Mouse (Mus musculus): ENCODE results near the gene Wnk2.

Wnk2 gene

GRCm38 (mm10) chr13:49144451-49144850 lies 3.4 kb downstream of the Wnk2 start:
- DNase-seq (ENCODE audit: low read depth in 1 of 2, low spot score in 2 of 2), result no peak

GRCm38 (mm10) chr13:49143323-49143722 lies 4.5 kb downstream of the Wnk2 start:
- DNase-seq (ENCODE audit: low read depth in 1 of 2, low spot score in 2 of 2), result no peak

DNA sequence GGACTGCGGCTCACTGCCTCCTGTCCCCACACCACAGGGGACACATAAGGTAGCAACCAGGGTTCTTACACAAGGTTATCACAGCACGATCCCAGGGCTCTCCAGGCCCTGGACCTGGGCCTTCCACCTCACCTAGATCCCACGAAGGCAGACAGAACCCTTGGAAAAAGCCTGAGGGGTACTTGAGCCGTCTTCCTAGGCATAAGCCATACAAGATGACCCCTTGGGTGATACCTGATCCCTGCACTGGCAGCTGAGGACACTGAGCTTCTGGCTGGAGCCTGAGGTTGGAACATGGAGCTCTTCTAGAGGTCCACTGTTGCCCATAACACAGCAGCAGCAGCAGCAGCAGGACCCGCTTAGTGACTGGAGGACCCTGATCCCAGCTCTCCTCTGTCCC lies 5.4 kb downstream of the Wnk2 start:
- no peak for DNase-seq (ENCODE audit: low read depth in 1 of 2, low spot score in 2 of 2)

GRCm38 (mm10) chr13:49140567-49140966 lies 7.2 kb downstream of the Wnk2 start:
- no peak for DNase-seq (ENCODE audit: low read depth in 1 of 2, low spot score in 2 of 2)

DNA sequence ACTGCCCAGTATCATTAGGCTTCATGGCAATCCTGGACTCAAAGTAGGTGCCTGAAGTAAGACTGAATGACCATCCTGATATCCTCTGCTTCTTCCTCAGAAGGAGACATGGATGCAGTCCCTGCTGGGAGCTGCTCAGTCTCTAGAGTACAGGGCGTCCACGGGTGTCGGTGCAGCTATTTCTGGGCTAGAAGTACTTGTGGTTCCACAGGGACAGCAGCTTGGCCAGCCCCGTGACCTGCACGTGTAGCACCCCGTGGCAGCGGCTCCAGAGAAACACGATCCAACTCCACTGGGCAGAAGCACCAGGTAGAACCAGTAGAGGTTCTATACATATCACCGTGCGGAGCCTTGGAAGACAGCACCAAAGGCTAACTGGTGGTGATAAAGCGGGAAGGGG lies 13.3 kb downstream of the Wnk2 start:
- no peak for DNase-seq (ENCODE audit: low read depth in 1 of 2, low spot score in 2 of 2)

DNA sequence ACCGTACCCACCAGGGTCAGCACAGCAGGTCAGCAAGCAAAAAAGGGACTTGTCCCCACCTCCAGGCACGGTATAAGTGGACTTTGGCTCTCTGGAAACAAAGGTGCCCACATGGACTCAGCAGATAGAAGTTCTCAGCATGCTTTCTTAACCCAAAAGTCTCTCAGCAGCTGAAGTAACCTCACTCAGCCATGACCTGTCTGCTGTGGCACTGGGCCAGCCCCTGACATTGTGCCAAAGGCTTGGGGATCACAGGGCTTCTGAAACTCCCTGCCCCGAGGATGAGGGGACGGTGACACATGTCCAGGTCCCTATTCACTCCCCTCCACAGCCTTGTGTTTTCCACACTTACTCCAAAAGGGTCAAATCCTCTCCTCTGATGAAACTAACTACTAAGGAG lies 14.7 kb downstream of the Wnk2 start:
- no peak for DNase-seq (ENCODE audit: low read depth in 1 of 2, low spot score in 2 of 2)

DNA sequence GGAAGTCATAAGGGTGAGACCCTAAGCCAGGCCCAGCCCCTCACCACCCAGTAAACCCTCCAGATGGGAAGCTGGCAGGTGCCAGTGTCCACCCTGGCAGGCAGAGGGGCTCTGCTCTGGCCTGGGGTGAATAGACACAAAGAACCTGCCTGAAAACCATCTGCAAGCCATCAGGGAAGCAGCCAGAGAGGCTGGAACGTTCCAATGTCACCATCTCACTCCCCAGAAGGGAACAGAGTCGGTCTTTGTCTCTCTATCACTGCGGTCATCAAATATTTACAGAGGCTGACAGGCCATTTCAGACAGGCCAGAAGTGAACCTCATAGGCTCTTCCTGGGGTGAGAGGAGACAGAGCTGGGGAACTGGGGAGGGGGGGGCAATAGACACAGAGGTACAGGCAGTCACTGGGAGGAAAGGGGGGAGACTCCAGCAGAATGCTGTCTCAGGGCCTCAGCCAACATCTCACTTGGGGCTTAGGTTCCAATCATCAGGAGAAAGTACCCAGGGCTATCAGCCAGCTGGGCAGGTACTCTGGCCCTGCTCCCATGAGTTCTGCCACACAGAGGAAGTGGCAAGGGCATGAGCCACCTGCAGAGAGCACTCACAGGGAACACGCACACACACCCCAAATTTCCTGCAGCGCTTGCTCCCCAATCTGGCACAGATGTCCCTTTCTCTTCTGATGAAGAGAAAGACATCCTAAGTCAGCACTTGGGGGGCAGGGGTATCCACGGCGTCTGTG lies 15.7 kb downstream of the Wnk2 start:
- DNase-seq (ENCODE audit: low read depth in 1 of 2, low spot score in 2 of 2), result no peak

- DNase-seq (ENCODE audit: low read depth in 1 of 2, low spot score in 2 of 2), result no peak
These were observed 16.4 kb downstream of the Wnk2 start for GRCm38 (mm10) chr13:49131342-49131855.

GRCm38 (mm10) chr13:49129845-49130244 lies 18.0 kb downstream of the Wnk2 start:
- no peak for DNase-seq (ENCODE audit: low read depth in 1 of 2, low spot score in 2 of 2)

GRCm38 (mm10) chr13:49129154-49129553 lies 18.7 kb downstream of the Wnk2 start:
- DNase-seq (ENCODE audit: low read depth in 1 of 2, low spot score in 2 of 2), result no peak

- DNase-seq (ENCODE audit: low read depth in 1 of 2, low spot score in 2 of 2), result no peak
These were observed 19.8 kb downstream of the Wnk2 start for GRCm38 (mm10) chr13:49127844-49128631.

- DNase-seq (ENCODE audit: low read depth in 1 of 2, low spot score in 2 of 2), result no peak
These were observed 25.7 kb downstream of the Wnk2 start for GRCm38 (mm10) chr13:49122106-49122505.

- no peak for DNase-seq (ENCODE audit: low read depth in 1 of 2, low spot score in 2 of 2)
These were observed 30.3 kb downstream of the Wnk2 start for GRCm38 (mm10) chr13:49117563-49117962.

DNA sequence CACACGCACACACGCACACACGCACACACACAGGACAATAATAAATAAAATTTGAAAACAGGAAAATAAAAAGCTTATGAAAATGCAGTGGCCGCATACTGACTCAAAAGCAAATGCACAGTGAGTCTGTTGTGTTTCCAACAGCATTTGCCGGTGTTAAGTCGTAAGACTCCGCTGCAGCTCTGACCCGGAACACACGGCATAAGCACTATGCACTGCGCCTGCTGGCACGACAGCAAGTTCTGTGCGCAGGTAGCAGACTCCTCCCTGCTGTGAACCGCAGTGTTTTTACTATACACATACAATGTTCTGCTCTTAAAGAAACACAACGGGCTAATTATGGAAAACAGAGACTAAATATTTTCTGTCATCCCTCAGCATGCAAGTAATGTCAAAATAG lies 32.9 kb downstream of the Wnk2 start:
- no peak for DNase-seq (ENCODE audit: low read depth in 1 of 2, low spot score in 2 of 2)

GRCm38 (mm10) chr13:49114116-49114515 lies 33.7 kb downstream of the Wnk2 start:
- DNase-seq (ENCODE audit: low read depth in 1 of 2, low spot score in 2 of 2), result no peak

DNA sequence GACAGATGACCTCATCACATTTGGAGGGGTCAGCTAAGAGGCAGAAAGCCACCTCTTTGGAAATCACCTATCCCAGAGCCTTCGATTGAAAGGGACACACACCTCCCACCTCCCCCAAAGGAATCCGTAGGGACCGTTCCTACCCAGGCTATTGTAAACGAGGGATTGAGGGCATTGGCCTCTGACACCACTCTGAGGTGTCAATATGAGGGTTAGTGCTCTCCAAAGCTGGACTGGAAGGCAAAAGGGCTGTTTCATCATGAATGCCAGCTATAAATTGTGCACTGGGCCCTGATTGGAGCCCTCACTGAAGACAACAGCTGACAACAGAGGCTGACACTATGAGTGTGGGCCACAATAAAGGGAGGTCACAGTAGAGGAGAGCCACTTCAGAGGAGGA lies 34.5 kb downstream of the Wnk2 start:
- no peak for DNase-seq (ENCODE audit: low read depth in 1 of 2, low spot score in 2 of 2)

- no peak for DNase-seq (ENCODE audit: low read depth in 1 of 2, low spot score in 2 of 2)
These were observed 35.2 kb downstream of the Wnk2 start for GRCm38 (mm10) chr13:49112652-49113051.

DNA sequence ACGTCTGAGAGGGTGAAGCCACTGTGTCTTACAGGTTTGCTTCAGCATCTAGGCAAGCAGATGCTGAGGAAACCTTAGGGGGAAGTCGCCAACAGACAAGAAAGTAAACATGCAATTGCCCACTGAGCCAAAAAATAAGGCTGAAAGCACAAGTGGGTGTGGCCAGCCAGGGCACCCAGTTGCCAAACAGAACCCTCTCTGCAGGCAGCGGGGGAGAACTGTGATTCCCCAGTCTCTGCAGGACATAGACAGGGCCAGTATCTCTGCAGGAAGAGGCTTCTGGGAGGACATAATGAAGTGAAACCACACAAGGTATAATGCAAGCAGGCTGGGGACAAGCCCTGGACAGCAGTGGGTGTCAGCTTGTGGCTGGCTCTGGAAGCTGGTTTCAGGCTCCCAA lies 38.1 kb downstream of the Wnk2 start:
- no peak for DNase-seq (ENCODE audit: low read depth in 1 of 2, low spot score in 2 of 2)

- peak in 1 of 2 experiments; percentile 40 for DNase-seq (ENCODE audit: low read depth in 1 of 2, low spot score in 2 of 2)
These were observed 39.5 kb downstream of the Wnk2 start for GRCm38 (mm10) chr13:49108119-49108846.

DNA sequence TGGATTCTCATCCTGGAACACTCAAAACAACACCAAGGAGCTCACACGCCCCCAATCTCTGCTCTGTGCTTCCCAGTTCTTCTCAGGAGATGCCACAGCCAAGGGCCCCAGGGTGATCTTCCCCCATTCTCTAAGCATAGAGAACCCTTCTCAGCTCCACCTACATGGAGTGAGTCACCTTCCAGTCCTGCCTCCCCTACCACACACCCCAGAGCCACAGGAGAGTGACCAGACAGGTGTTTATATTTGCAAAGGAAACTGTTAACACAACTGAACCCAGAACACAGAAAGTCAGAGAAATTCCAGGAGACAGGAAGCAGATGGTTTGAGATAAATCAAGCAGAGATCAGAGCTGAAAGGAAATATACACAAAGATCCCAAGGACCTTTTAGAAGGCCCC lies 43.9 kb downstream of the Wnk2 start:
- DNase-seq (ENCODE audit: low read depth in 1 of 2, low spot score in 2 of 2), result no peak

- no peak for DNase-seq (ENCODE audit: low read depth in 1 of 2, low spot score in 2 of 2)
These were observed 44.6 kb downstream of the Wnk2 start for GRCm38 (mm10) chr13:49103235-49103634.

DNA sequence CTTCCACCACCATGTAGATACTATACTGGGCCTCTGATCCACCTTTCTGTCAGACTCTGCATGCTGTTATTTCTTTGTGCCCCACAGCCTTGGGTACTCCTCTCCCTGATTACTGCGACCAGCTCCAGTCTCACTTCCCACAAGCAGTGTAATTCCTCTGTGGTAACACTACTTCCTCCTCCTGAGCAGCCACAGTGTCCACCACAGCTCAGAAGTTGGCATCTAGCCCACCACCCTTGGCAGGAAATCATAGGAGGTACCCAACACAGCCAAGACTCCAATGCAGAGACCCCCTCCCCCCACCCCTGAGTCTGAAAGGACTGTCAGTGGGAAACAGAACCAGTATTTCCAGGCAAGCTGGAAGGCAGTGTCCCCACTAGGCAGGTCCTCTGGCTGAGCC lies 47.4 kb downstream of the Wnk2 start:
- peak; percentile 54 to 66 for DNase-seq (ENCODE audit: low read depth in 1 of 2, low spot score in 2 of 2)
